Mouse (Mus musculus) spleen, adult 12 weeks (tissue): ENCODE data around the gene Atg7.

Source experiments
- DNase-seq: peaks from one replicate; pipeline ENCODE4 v3.0.0; 2022; ENCODE audit warnings: low spot score

The Atg7 gene

GRCm38 (mm10) chr6:114685412-114685811 lies 42.5 kb downstream of the Atg7 start:
- DNase-seq: no peak

DNA sequence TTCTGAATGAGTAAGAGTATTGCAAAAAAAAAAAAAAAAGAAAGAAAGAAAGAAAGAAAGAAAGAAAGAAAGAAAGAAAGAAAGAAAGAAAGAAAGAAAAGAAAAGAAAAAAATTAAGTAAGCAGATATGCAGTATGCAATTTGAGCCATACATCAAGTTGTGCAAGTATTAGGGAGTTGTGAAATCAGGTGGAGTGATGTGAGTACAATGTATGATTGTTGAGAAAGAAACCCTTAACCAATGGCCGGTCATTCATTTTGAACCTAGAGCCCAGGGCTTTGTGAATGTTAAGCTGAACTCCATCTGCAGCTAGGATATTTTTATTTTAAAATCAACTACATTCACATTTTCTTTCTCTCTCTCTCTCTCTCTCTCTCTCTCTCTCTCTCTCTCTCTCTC lies 44.1 kb downstream of the Atg7 start:
- no peak for DNase-seq

DNA sequence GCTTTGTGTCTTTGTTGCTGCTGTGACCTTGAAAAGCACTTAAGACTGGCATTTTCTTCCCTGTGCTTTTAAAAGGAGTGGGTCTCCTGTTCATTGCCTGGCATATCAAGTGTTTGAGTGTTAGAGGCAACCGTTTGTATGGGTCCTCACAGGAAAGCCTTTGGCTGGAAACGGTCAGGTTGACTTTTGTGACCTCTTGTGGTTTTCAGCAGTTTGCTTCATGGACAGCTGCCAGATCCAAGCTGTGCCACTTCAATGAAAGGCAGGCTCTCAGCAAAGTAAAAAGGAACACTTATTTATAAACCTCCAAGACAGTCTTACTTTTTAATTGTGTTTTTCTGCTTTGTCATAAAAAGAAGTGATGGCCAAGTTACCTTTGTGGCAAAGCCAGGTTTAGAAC lies 47.8 kb downstream of the Atg7 start:
- DNase-seq: no peak

DNA sequence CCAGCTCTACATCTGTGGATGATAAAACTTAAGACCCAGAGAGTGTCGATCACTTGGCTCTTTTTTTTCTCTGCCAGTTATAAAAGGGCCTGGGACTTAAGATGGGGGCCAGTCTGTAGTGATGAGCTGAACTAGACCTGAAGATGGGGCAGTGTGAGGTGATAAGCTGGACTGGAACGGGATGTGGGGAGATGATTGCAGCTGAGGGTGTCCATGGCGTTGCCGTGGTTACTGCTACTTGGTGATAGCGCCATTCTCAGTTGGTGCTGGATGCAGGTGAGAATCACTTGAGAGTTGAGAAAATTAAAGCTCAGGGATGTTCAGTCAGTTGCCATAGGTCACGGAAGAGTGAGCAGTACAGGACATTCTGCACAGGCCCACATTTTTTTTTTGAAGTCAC lies 48.6 kb downstream of the Atg7 start:
- no peak for DNase-seq

DNA sequence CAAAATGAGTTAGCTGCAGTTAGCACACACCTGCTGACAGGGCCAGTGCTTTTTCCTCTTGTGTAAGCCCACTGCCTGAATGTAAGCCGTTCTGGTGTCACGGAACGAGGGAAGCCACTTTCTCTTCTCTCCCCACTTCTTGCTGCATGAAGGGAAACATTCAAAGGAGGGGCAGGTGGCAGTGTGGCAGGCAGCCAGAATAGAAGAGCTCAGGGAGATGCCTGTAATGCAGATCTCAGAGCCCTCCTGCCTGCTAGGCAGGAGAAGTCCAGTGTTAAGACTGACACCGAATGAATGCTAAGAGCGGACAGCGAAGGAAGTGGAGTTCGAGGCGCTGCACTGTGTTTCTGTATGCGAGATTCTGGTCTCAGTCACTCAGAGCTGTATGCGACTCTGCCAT lies 49.8 kb downstream of the Atg7 start:
- DNase-seq: no peak

DNA sequence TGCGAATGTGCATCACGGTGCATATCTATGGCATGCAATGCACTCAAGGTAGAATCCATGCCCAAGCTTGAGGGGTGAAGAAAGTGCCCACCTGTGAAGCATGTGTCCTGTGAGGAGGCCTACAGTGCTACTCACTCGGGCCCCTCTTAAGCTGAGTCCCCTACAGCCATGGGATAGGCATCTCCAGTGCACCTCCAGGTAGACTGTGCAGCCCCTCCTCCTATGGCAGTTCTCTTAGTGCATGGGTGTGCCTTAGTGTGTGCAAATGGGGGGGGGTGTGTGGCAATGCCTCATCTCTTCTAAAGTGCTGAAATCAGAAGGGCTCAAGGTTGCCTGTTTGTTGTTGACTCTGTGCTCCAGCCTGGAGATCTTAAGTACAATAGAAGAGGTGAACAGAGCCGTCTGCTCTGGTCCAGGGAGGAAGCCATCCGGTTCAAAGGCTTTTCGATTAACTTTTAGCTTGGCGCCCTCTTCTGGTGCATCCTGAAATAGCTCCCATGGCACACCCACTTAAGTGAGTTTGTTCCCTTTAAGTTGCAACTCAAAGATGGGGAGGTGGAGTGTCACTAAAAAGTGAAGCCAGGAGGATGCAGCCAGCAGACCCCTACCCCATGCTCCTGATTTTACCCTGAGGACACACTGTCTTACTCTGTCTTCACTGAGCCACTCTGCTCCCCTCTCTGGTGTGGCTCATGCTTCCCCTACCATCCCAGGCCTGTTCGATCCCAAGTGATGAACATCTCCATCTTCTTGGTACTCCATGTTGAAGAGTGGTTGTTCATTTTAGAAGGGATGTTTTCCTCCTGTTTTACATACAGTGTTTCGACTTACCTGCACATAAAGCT lies 55.0 kb downstream of the Atg7 start:
- peak; percentile 33 for DNase-seq

- DNase-seq: no peak
Measured at GRCm38 (mm10) chr6:114698578-114698977, 55.7 kb downstream of the Atg7 start.

- no peak for DNase-seq
Measured at GRCm38 (mm10) chr6:114700704-114701103, 57.8 kb downstream of the Atg7 start.

DNA sequence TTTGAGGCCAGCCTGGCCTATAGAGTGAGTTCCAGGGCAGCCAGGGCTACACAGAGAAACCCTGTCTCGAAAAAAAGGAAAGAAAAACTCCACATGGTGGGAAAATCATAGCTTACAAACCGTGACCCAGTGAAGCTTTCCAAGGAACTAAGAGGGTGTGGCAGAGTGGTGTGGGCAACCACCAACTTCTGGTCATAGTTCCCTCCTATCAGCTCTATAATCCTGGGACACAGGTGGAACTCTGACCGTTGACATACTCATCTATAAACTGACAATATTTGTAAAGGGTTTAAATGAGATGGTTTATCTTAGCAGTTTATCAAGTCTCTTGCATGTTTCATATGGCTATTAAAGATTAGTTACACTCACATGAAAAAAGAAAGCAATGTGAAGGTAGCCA lies 64.1 kb downstream of the Atg7 start:
- no peak for DNase-seq

DNA sequence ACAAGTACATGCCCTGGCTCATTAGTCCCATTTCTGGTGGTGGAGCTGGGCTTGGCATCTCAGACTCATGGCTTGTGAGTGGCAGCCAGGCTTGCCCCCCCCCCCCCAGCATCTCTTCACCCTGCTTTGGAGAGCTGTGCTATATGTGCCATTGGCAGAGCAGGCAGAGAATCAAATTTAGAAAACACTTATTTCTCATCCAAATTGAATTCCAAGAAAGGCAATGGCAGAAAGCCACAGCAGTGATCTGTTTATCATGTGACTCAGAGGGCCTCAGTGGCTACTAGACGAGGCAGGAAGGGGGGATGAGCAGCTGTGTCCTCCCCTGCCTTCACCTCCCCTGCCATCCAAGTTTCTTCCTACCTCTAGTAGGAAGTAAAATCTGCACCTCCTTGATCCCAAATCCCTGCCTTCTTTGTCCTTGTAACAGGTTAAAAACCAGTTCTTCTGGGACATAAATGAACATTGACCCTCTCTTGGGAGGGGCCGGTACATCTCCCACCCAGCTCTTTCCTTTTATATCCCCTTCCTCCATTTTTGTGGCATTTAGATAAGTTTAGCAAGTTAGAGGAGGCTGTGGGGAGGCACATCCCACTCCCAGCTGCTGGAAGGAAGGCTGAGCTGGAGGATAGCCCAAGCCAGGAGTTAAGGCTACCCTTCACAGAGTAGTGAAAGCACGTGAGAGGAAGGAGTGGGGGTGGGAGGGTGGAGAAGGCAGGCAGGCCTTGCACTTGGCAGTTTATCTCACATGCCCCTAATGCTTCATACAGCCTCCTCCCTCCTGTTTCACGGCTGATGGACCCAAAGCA lies 69.5 kb downstream of the Atg7 start:
- DNase-seq: no peak

GRCm38 (mm10) chr6:114713538-114713937 lies 70.6 kb downstream of the Atg7 start:
- DNase-seq: no peak

DNA sequence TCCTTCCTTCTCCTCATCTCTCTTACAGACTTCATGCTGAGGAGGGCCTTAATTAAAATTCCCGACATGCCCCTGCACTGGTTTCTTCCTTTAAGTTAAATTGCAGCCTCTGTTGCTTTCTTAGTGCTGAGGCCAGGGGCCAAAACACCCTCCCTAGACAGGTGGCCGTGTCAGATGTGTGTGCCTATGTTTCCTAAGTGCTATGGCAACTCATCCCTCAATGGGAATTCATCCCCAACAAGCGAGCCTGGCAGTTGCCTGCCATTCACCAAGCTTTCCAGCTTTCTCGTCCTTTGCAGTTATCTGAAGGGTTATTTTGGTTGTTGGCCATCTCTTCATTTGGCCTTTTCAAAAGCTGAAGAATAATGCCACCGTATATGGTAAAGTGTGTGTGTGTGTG lies 71.8 kb downstream of the Atg7 start:
- no peak for DNase-seq

GRCm38 (mm10) chr6:114715289-114716030 lies 72.6 kb downstream of the Atg7 start:
- no peak for DNase-seq

- DNase-seq: no peak
Measured at GRCm38 (mm10) chr6:114719100-114719499, 76.2 kb downstream of the Atg7 start.

GRCm38 (mm10) chr6:114719665-114720064 lies 76.8 kb downstream of the Atg7 start:
- DNase-seq: no peak

DNA sequence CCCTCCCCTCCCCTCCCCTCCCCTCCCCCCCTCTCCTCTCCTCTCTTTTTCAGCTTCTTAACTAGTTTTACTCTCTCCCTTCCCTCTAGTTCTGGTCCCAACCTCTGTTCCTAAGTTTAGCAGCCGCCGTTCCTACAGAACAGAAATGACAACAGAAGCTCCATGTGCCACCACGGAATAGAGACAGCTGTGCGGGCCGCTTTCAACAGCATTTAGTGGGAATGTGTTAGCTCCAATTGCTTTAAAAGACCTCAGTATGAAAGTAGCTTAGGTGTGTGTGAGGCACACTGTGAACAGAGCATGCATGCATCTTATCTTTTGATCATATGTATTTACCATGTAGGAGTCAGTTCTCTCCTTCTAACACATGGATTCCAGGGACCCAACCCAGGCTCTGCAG lies 79.1 kb downstream of the Atg7 start:
- DNase-seq: no peak

DNA sequence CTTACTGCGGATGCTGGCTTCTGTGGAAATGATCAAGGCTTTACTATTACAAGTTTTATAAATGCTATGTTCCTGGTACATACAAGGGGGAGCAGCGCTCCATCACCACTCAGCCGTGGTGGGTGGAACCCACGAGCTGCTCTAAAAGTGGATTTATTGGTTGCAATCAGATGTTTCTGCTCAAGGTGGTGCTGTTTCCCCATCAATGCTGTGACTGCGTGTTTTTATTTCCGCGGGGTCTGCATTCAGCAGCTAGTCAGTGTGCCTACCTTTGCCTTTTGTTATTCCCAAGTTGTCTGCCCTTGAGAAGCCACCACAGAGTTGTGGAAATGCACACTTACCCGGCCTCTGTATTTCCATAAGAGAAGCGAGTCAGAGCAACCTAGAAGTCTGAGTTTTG lies 81.0 kb downstream of the Atg7 start:
- no peak for DNase-seq

- DNase-seq: no peak
Measured at GRCm38 (mm10) chr6:114724351-114724750, 81.5 kb downstream of the Atg7 start.

DNA sequence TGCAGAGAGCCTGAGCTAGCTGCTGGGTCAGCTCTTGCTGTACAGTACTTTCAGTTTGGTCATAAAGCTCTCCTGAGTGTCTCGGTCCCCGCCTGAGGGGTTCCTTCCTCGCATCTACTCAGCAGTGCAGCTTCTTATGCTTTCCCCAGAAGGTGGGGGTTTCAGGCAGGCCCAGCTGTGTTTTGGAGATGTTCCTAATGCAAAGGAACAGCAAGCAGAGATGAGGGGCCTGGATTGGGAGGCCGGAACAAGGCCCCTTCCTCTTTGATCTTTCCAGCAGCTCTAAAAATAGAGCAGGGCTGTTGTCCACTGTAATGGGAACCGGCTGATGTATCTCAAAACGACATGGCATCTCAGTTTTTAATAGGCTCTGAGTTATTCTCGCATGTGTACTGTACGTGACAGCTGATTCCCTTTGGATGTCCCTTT lies 82.3 kb downstream of the Atg7 start:
- DNase-seq: no peak

GRCm38 (mm10) chr6:114726681-114727080 lies 83.8 kb downstream of the Atg7 start:
- DNase-seq: no peak

- no peak for DNase-seq
Measured at GRCm38 (mm10) chr6:114733156-114733555, 90.3 kb downstream of the Atg7 start.

DNA sequence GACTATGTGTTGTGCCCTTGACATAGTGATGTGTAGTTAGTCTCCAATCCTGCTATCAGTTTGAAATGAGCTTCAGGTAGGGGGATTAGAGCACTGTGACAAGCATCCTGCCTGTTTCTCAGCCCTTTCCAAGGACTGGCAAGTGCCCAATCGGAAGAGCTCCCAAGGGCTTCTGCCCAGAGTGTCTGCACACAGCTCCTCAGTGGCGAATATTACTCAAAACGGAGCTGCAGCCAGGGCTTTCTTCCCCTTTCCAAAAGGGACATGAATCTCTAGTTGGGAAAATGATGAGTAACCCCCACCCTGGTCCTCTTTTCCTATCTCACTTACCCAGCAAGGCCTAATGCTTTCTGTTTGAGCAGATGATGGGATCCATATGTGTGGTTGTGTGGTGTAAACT lies 90.8 kb downstream of the Atg7 start:
- no peak for DNase-seq

GRCm38 (mm10) chr6:114735054-114735453 lies 92.2 kb downstream of the Atg7 start:
- no peak for DNase-seq
